Mouse (Mus musculus) CH12.LX (cell line): Measurements from ENCODE around the gene Pawr.

ENCODE experiments used
- CHD2 ChIP-seq: IDR thresholded peaks from 2 replicates; pipeline ENCODE4 v1.6.1; 2011; ENCODE audit warnings: low read length, improper control_type of control experiment
- CTCF ChIP-seq, 2 experiments: IDR thresholded peaks in 1 of 2; conservative IDR thresholded peaks in 1 of 2; 2 replicates each; pipeline ENCODE4 v1.5.1; 2011 to 2012; ENCODE audit warnings: low read depth in 2 of 2, low read length in 2 of 2, improper control_type of control experiment in 1 of 2, inconsistent platforms in 1 of 2, mild to moderate bottlenecking in 1 of 2, moderate library complexity in 1 of 2
- NELFE ChIP-seq: IDR thresholded peaks from 2 replicates; pipeline ENCODE4 v1.6.1; 2011; ENCODE audit warnings: low read depth, low read length, improper control_type of control experiment
- POLR2A ChIP-seq: IDR thresholded peaks from 2 replicates; pipeline ENCODE4 v1.6.1; 2011; ENCODE audit warnings: low read depth, mild to moderate bottlenecking, improper control_type of control experiment, low read length

DNA sequence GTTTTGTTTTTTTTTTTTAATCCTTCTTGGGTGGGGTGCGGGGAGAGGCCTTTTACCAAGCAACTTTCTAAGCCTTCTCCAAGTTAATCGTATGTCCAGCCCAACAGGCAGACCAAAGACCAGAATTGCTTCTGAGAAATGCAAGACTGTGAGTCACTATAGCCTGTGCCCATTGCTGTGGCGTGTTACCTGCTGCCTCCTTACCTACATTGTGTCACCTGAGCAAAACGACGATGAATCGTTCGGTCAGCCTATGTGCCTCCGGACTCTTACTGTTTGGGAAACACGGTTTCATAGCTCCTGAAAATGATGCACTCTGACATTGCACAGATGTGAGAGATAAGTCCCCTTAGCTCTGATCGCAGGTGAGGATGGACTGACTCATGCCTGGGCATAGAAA lies 957 bp upstream of the Pawr start:
- no peak for TF ChIP-seq POLR2A
- TF ChIP-seq CTCF (conservative IDR thresholded peaks at IDR 0.05 in 1 of 2, IDR thresholded peaks at IDR 0.05 in 1 of 2; ENCODE audit: low read depth in 2 of 2, low read length in 2 of 2), result no peak
- TF ChIP-seq NELFE, result no peak
- no peak for TF ChIP-seq CHD2
